Mouse (Mus musculus) kidney, embryonic 16.5 days (tissue): ENCODE data around the gene Lamc1. TPM values are rescaled to one million over a fixed set of nuclear protein-coding genes. Genes with fewer than 3 reads are reported as not detected.

Experiments used
- ATAC-seq: fragments of 200-750 bp; cut with Nextera tagmentation; 2 replicates; pipeline ENCODE4 v1.8.0; 2017; ENCODE audit warnings: moderate TSS enrichment; ENCODE audit not compliant: low FRiP score, low TSS enrichment
- H3K27ac ChIP-seq: fragments of 300-500 bp; sonication (generic); 2 replicates; pipeline ENCODE4 v1.5.1; 2014; ENCODE audit warnings: low read length
- H3K27me3 ChIP-seq: fragments of 300-500 bp; sonication (generic); 2 replicates; pipeline ENCODE4 v1.6.1; 2014; ENCODE audit warnings: low read length, control low read depth, mixed read lengths; ENCODE audit not compliant: insufficient read depth
- H3K36me3 ChIP-seq: fragments of 300-500 bp; sonication (generic); 2 replicates; pipeline ENCODE4 v1.6.1; 2014; ENCODE audit warnings: low read length, control low read depth, mixed read lengths; ENCODE audit not compliant: insufficient read depth
- H3K4me1 ChIP-seq: fragments of 300-500 bp; sonication (generic); 2 replicates; pipeline ENCODE4 v1.6.1; 2014; ENCODE audit warnings: low read length, control low read depth, mixed read lengths; ENCODE audit not compliant: insufficient read depth
- H3K4me2 ChIP-seq: fragments of 300-500 bp; sonication (generic); replicated peaks from 2 replicates; pipeline ENCODE4 v1.6.1; 2014; ENCODE audit warnings: low read depth, low read length
- H3K4me3 ChIP-seq: fragments of 300-500 bp; sonication (generic); 2 replicates; pipeline ENCODE4 v1.5.1; 2014; ENCODE audit warnings: mild to moderate bottlenecking, low read length
- H3K9ac ChIP-seq: fragments of 300-500 bp; sonication (generic); replicated peaks from 2 replicates; pipeline ENCODE4 v1.6.1; 2014; ENCODE audit warnings: low read length
- H3K9me3 ChIP-seq: fragments of 300-500 bp; sonication (generic); 2 replicates; pipeline ENCODE4 v1.6.1; 2016; ENCODE audit warnings: low read length, control low read depth
- WGBS: fragments of 180-500 bp; shearing (Covaris S2); extraction: QIAGEN DNeasy Blood & Tissue Kit; methylation state at CpG from one replicate; pipeline ENCODE4 v1.1.7; 2014; 5-methylcytosine and 5-hydroxymethylcytosine counted together
- polyA plus RNA-seq: library from polyadenylated mRNA; unstranded; fragments of >200 nt; fragmentation: Nextera tagmentation; extraction: Ambion mirVana; gene quantifications from 2 replicates; pipeline ENCODE4 v1.2.1, GENCODE M21; 2015

Gene Lamc1
- polyA plus RNA-seq, 1 experiment from 2014 or later, result 105 TPM

DNA sequence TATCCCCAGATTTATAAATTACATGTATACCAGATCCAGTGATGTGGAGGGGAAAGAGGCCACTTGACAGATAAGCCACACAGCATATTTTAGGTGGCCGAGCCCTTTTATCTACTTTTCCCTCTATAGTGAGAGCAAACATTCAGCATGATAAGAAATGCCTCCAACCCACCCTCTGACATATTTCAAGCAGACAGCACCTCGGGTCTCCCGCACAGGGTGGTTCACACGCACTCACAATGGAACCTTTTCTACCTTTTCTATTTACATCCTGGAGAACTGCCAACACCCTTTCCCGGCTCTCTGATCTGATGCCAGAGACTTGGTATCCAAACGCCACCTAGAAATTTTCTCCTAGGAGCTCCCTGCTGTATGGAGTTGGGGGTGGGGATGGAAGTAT, 58.0 kb downstream of the Lamc1 start:
- Histone ChIP-seq H3K9ac (no peak overlapping the region), H3K4me1 (peaks cover 34% of the 10 kb centered on the region), H3K27me3 (no peaks in the 10 kb centered on the region), H3K27ac (no peak overlapping the region), H3K4me2 (no peak overlapping the region), H3K4me3 (no peak overlapping the region), H3K36me3 (no peaks in the 10 kb centered on the region; the same call in 1 of the 2 replicates), H3K9me3 (no peaks in the 10 kb centered on the region)
- no peak; the same call in 1 of the 2 replicates for ATAC-seq
- WGBS, result 34% methylated on average over 6 of the region's 6 CpGs

DNA sequence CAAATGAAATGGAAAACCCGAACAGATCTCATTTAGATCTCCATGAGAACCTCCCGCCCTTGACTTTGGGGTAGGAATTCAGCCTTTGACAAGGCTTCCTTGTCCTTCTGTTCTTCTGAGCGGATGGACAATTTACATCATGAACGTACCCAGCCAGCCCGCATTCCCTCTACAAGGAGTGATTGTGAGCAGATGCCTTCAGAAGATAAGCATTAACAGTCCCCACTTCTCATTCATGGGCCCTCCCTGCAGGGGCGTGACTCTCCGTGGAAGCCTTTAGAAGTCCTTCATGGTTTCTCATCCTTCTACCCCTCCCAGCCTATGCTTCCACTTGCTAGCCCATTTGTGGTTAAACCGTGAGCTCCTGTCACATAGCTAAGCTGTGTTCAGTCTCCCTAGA, 58.9 kb downstream of the Lamc1 start:
- ATAC-seq, result no peak
- no peak overlapping the region for H3K4me3 ChIP-seq
- 67% methylated on average over 8 of the region's 8 CpGs for WGBS
- no peak overlapping the region for H3K9ac ChIP-seq
- H3K27ac ChIP-seq, result peak overlapping the region; percentile 43; the same call in 1 of the 2 replicates
- H3K36me3 ChIP-seq, result no peaks in the 10 kb centered on the region; the same call in 1 of the 2 replicates
- peaks cover 38% of the 10 kb centered on the region for H3K4me1 ChIP-seq
- no peaks in the 10 kb centered on the region for H3K27me3 ChIP-seq
- H3K9me3 ChIP-seq, result no peaks in the 10 kb centered on the region
- H3K4me2 ChIP-seq, result no peak overlapping the region

DNA sequence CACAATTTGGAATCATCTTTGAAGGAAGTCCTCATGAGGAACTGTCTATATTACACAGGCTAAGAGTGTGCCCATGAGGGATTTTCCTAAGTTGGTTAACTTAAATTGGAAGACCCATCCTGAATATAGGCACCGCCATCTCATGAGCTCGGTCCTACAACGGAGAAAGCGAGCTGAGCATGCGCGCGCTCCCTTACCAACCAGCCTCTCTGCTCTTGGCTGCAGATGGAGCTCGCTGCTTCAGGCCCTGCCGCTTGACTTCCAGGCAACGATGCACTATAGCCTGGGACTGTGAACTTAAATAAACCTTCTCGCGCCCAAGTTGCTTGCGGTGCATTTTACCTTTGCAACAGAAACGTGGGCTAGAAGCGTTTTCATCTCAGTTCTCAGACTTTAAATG, 61.8 kb downstream of the Lamc1 start:
- 91% methylated on average over 15 of the region's 15 CpGs for WGBS
- no peak overlapping the region for H3K4me3 ChIP-seq
- peaks cover 49% of the 10 kb centered on the region for H3K4me1 ChIP-seq
- H3K27ac ChIP-seq, result no peak overlapping the region
- no peak overlapping the region for H3K9ac ChIP-seq
- no peaks in the 10 kb centered on the region; the same call in 1 of the 2 replicates for H3K36me3 ChIP-seq
- H3K9me3 ChIP-seq, result no peaks in the 10 kb centered on the region
- no peak for ATAC-seq
- no peaks in the 10 kb centered on the region for H3K27me3 ChIP-seq
- H3K4me2 ChIP-seq, result no peak overlapping the region

DNA sequence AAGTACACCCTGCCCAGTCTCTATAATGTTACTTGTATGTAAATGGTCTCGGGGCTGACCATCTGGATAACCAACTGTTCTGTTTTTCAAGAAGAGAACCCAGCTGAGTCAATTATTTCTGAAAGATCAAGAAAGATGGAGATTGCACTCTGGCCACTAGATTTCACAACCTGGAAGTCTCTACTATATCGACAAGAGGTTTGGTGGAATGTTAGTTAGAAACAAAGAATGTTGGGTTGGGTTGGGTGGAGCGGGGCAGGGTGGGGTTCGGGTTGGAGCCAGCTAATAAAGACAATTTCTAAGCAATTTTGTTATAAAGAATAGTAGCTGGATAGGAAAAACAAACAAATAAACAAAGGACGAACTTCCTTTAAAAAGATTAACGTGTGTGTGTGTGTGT, 62.9 kb downstream of the Lamc1 start:
- H3K36me3 ChIP-seq, result no peaks in the 10 kb centered on the region; the same call in 1 of the 2 replicates
- no peak overlapping the region for H3K27ac ChIP-seq
- H3K9me3 ChIP-seq, result no peaks in the 10 kb centered on the region
- WGBS, result 84% methylated on average over 6 of the region's 6 CpGs
- no peaks in the 10 kb centered on the region for H3K27me3 ChIP-seq
- no peak overlapping the region for H3K4me2 ChIP-seq
- no peak for ATAC-seq
- H3K9ac ChIP-seq, result no peak overlapping the region
- no peak overlapping the region for H3K4me3 ChIP-seq
- peaks cover 54% of the 10 kb centered on the region for H3K4me1 ChIP-seq

DNA sequence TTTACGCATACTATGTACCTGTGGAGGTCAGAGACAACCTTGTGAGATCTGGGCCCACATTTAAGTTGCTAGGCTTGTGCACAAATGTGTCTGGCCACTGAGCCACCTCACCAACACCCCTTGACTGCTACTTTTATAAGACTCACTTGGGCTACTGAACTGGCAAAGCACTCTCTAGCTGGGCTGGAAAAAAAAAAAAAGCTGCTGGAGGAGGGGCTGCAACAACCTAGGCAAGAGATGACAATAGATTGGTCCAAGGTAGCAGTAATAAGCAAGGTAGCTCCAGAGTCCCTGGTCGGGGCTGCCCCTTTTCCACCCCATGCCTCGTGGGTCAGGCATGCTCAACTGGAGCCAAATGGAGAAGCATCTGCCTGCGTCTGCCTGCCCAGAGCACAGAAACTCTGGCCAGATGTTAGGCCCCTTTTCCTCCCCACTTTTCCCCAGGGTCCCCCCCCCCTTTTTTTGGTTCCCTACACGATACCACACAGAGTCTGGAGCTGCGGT, 63.7 kb downstream of the Lamc1 start:
- Histone ChIP-seq H3K4me3 (no peak overlapping the region), H3K4me1 (peaks cover 57% of the 10 kb centered on the region), H3K4me2 (no peak overlapping the region), H3K27ac (no peak overlapping the region; the same call in 1 of the 2 replicates), H3K9me3 (no peaks in the 10 kb centered on the region), H3K36me3 (no peaks in the 10 kb centered on the region; the same call in 1 of the 2 replicates), H3K27me3 (no peaks in the 10 kb centered on the region), H3K9ac (no peak overlapping the region)
- ATAC-seq, result no peak
- WGBS, result 73% methylated on average over 6 of the region's 6 CpGs

DNA sequence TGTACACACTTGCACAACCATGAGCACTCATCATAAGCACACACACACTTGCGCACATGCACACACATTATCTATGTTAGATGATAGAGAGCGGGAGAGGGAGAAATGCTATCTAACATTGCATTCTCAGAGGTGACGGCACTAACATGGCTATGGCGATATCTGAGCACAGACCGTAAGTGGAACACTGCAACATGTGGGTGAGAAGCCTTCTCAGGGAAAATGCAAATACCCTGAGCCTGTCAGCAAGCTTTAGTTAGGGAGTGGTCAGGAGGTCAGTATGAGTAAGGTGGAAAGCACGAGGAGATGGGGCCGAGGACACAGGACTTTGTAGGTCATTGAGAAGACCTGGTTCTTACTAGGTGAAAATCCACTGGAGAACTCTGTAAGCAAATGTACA, 64.3 kb downstream of the Lamc1 start:
- H3K4me1 ChIP-seq, result peaks cover 53% of the 10 kb centered on the region
- no peaks in the 10 kb centered on the region; the same call in 1 of the 2 replicates for H3K36me3 ChIP-seq
- no peak overlapping the region for H3K4me3 ChIP-seq
- no peaks in the 10 kb centered on the region for H3K27me3 ChIP-seq
- 86% methylated on average over 7 of the region's 7 CpGs for WGBS
- ATAC-seq, result no peak
- H3K4me2 ChIP-seq, result no peak overlapping the region
- no peak overlapping the region for H3K9ac ChIP-seq
- H3K27ac ChIP-seq, result no peak overlapping the region
- H3K9me3 ChIP-seq, result no peaks in the 10 kb centered on the region

DNA sequence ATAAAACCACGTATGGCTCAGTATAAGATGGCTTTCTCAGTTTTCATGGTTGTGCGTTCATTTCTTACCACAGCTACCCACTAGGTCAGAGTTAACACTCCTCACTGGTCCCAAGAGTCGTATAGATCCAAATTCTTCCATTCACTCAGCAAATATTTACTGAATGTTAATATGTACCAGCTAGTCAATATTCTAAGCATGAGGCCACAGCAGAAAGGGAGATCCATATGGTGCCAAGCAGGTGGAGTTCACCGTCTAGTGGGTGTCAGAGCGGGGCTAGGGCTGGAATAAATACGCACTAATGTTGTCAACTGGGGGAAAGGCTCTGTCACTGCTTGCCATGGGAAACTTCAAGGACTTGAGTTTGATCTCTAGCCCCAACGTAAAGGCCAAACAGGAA, 64.9 kb downstream of the Lamc1 start:
- H3K27me3 ChIP-seq, result no peaks in the 10 kb centered on the region
- ATAC-seq, result no peak
- H3K4me2 ChIP-seq, result no peak overlapping the region
- WGBS, result 78% methylated on average over 7 of the region's 7 CpGs
- H3K27ac ChIP-seq, result peak overlapping the region; percentile 61; the same call in 1 of the 2 replicates
- H3K9me3 ChIP-seq, result no peaks in the 10 kb centered on the region
- H3K9ac ChIP-seq, result no peak overlapping the region
- H3K36me3 ChIP-seq, result no peaks in the 10 kb centered on the region; the same call in 1 of the 2 replicates
- peaks cover 52% of the 10 kb centered on the region for H3K4me1 ChIP-seq
- H3K4me3 ChIP-seq, result no peak overlapping the region

DNA sequence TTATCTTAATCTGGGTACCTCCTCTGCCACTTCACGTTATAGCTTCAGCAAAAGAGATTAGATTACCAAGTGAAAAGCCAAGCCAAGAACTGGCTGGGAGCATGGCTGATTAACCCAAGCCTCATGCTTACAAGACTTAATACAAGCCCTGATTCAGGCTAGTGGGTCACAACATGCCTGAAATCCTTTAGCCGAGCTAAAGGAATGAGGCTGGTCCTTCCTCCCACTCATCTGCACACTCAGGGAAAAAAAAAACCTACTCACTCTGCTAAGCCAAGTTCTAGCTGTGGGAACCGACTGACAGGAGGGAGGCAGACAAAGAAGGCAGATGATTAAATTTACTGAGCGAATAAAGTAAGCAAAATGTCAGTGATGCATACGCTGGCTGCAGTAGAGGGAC, 65.7 kb downstream of the Lamc1 start:
- peaks cover 6% of the 10 kb centered on the region; the same call in 1 of the 2 replicates for H3K36me3 ChIP-seq
- 0 out of 2 replicates have a peak overlapping the region, but pooled peaks have one; percentile 5 for H3K4me2 ChIP-seq
- no peak for ATAC-seq
- WGBS, result 26% methylated on average over 5 of the region's 5 CpGs
- peak overlapping the region; percentile 61 for H3K27ac ChIP-seq
- H3K9ac ChIP-seq, result no peak overlapping the region; the same call in 1 of the 2 replicates
- H3K9me3 ChIP-seq, result no peaks in the 10 kb centered on the region
- H3K27me3 ChIP-seq, result no peaks in the 10 kb centered on the region
- peaks cover 49% of the 10 kb centered on the region for H3K4me1 ChIP-seq
- H3K4me3 ChIP-seq, result no peak overlapping the region

DNA sequence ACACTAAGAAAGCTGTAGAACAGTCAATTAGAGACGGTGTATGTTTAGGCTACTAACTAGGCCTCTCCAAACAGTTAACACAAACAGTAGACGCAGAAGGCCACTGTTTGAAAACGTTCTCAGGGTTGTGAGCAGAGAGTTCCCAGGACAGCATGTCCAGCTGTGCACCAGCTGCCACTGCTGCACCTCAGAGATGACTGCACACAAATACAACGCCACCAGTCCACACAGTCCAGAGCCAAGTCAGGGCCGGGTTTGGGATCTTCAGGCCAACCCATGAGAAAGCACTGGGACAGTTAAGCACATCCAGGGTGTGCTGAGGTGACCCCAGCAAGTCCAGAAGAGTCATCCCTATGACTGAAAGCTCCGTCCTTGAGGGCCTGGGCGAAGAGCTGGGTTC, 67.0 kb downstream of the Lamc1 start:
- ATAC-seq, result no peak

DNA sequence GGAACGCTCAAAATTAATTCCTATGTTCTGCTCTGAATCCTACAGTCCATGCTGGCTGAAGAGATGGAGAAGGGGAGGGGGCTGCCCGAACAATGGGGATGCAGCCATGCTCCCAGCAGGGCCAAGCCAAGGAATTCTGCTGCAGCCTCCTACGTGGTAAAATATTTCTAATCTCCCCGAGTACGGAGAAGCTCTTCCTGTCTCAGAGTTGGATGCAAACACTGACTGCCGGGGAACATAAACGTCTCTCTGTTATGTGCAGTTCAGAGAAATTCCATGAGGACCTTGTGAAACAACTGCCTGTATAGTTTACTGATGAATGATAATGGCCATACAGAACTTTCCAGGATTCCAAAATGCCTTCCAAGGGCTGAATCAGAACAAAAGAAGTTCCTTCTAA, 67.5 kb downstream of the Lamc1 start:
- no peak overlapping the region for H3K4me2 ChIP-seq
- 39% methylated on average over 7 of the region's 7 CpGs for WGBS
- H3K4me3 ChIP-seq, result no peak overlapping the region
- peak overlapping the region; percentile 79 for H3K27ac ChIP-seq
- ATAC-seq, result no peak
- H3K9ac ChIP-seq, result peak overlapping the region; percentile 7; the same call in 1 of the 2 replicates
- no peaks in the 10 kb centered on the region for H3K27me3 ChIP-seq
- peaks cover 16% of the 10 kb centered on the region for H3K36me3 ChIP-seq
- no peaks in the 10 kb centered on the region for H3K9me3 ChIP-seq
- peaks cover 49% of the 10 kb centered on the region for H3K4me1 ChIP-seq

More for the DNA sequence above, 67.0 kb downstream of the Lamc1 start:
- no peak overlapping the region for H3K9ac ChIP-seq
- no peak overlapping the region for H3K4me2 ChIP-seq
- peak overlapping the region; percentile 79 for H3K27ac ChIP-seq
- H3K9me3 ChIP-seq, result no peaks in the 10 kb centered on the region
- no peaks in the 10 kb centered on the region for H3K27me3 ChIP-seq
- WGBS, result 70% methylated on average over 7 of the region's 7 CpGs
- peaks cover 49% of the 10 kb centered on the region for H3K4me1 ChIP-seq
- H3K4me3 ChIP-seq, result no peak overlapping the region
- peaks cover 14% of the 10 kb centered on the region for H3K36me3 ChIP-seq
